Mouse (Mus musculus): ENCODE measurements at regions not wholly inside any gene's neighbourhood (a gene's known extent, or its start where the extent isn't known, plus 50 kb on each side); places are given as distances from the start of the nearest gene placed in this dataset.

- no peak for TF ChIP-seq CTCF (IDR thresholded peaks at IDR 0.05)
- TF ChIP-seq EP300 (IDR thresholded peaks at IDR 0.05), result no peak
Observed at GRCm38 (mm10) chr10:117540112-117540594, 89.1 kb upstream of the Cpm start.

Measured in lung, postnatal 0 days (tissue).